Mouse (Mus musculus) liver, embryonic 12.5 days (tissue): ENCODE results near the gene Mecr. TPM values are rescaled to one million over a fixed set of nuclear protein-coding genes. Genes with fewer than 3 reads are reported as not detected.

Experiments used
- ATAC-seq: fragments of 200-750 bp; cut with Nextera tagmentation; 2 replicates; pipeline ENCODE4 v1.8.0; 2017; ENCODE audit warnings: moderate number of reproducible peaks, mild to moderate bottlenecking, moderate library complexity
- H3K27ac ChIP-seq: fragments of 300-500 bp; sonication (generic); 2 replicates; pipeline ENCODE4 v1.5.1; 2016; ENCODE audit warnings: mild to moderate bottlenecking
- H3K27me3 ChIP-seq: fragments of 300-500 bp; sonication (generic); replicated peaks from 2 replicates; pipeline ENCODE4 v1.6.1; 2016; ENCODE audit warnings: mild to moderate bottlenecking, moderate library complexity
- H3K36me3 ChIP-seq: fragments of 300-500 bp; sonication (generic); 2 replicates; pipeline ENCODE4 v1.6.1; 2016; ENCODE audit warnings: mild to moderate bottlenecking, moderate library complexity
- H3K4me1 ChIP-seq: fragments of 300-500 bp; sonication (generic); 2 replicates; pipeline ENCODE4 v1.6.1; 2016
- H3K4me2 ChIP-seq: fragments of 300-500 bp; sonication (generic); 2 replicates; pipeline ENCODE4 v1.6.1; 2016; ENCODE audit warnings: mild to moderate bottlenecking, moderate library complexity
- H3K4me3 ChIP-seq: fragments of 300-500 bp; sonication (generic); 2 replicates; pipeline ENCODE4 v1.5.1; 2016; ENCODE audit warnings: mild to moderate bottlenecking, moderate library complexity
- H3K9ac ChIP-seq: fragments of 300-500 bp; sonication (generic); 2 replicates; pipeline ENCODE4 v1.6.1; 2016; ENCODE audit warnings: mild to moderate bottlenecking, moderate library complexity
- H3K9me3 ChIP-seq: fragments of 300-500 bp; sonication (generic); replicated peaks from 2 replicates; pipeline ENCODE4 v1.6.1; 2016; ENCODE audit warnings: mild to moderate bottlenecking, moderate library complexity
- WGBS: fragments of 180-500 bp; shearing (Covaris S2); methylation state at CpG from one replicate; pipeline ENCODE4 v1.1.7; 2016; ENCODE audit not compliant: insufficient replicate concordance; 5-methylcytosine and 5-hydroxymethylcytosine counted together
- polyA plus RNA-seq: library from polyadenylated mRNA; unstranded; fragments of >200 nt; fragmentation: Nextera tagmentation; extraction: Ambion mirVana; gene quantifications from 2 replicates; pipeline ENCODE4 v1.2.1, GENCODE M21; 2016

Mecr gene
- polyA plus RNA-seq, 1 experiment from 2014 or later = 49.4 TPM

- Histone ChIP-seq H3K27ac (no peak within 1 kb of the TSS), H3K36me3 (no peaks in the 10 kb centered on the region), H3K4me3 (peak within 1 kb of the TSS; percentile 64), H3K4me2 (peak within 1 kb of the TSS; percentile 91), H3K27me3 (peaks cover 87% of the 10 kb centered on the region), H3K4me1 (peaks cover 58% of the 10 kb centered on the region), H3K9me3 (no peaks in the 10 kb centered on the region), H3K9ac (peak within 1 kb of the TSS; percentile 71)
- peak; percentile 67 for ATAC-seq
- WGBS = under 1% methylated on average over 72 of the region's 72 CpGs
Observed at GRCm38 (mm10) chr4:131837872-131838524, 5.3 kb upstream of the Mecr start, which contains the start of gene Ptpru. TSS of gene Ptpru (minus strand) at chr4:131838288.

- H3K4me2 ChIP-seq = no peak overlapping the region
- H3K9me3 ChIP-seq = no peaks in the 10 kb centered on the region
- no peak overlapping the region for H3K27ac ChIP-seq
- H3K27me3 ChIP-seq = peaks cover 11% of the 10 kb centered on the region
- no peak overlapping the region for H3K9ac ChIP-seq
- H3K36me3 ChIP-seq = peaks cover 26% of the 10 kb centered on the region
- H3K4me1 ChIP-seq = peaks cover 24% of the 10 kb centered on the region
- WGBS = 72% methylated on average over 8 of the region's 8 CpGs
- ATAC-seq = no peak
- H3K4me3 ChIP-seq = no peak overlapping the region
Observed at GRCm38 (mm10) chr4:131845991-131846778, 2.9 kb downstream of the Mecr start.

- no peak overlapping the region for H3K27ac ChIP-seq
- no peak overlapping the region for H3K4me3 ChIP-seq
- no peaks in the 10 kb centered on the region for H3K27me3 ChIP-seq
- peaks cover 20% of the 10 kb centered on the region for H3K4me1 ChIP-seq
- H3K9me3 ChIP-seq = no peaks in the 10 kb centered on the region
- ATAC-seq = no peak
- H3K4me2 ChIP-seq = no peak overlapping the region
- WGBS = 77% methylated on average over 6 of the region's 6 CpGs
- no peak overlapping the region for H3K9ac ChIP-seq
- H3K36me3 ChIP-seq = peaks cover 26% of the 10 kb centered on the region
Observed at GRCm38 (mm10) chr4:131848082-131848481, 4.8 kb downstream of the Mecr start.

GRCm38 (mm10) chr4:131849986-131850638 lies 6.8 kb downstream of the Mecr start:
- Histone ChIP-seq H3K4me2 (no peak overlapping the region), H3K36me3 (peaks cover 33% of the 10 kb centered on the region), H3K9me3 (no peaks in the 10 kb centered on the region), H3K4me3 (no peak overlapping the region), H3K27me3 (no peaks in the 10 kb centered on the region), H3K9ac (no peak overlapping the region), H3K27ac (no peak overlapping the region), H3K4me1 (0 out of 2 replicates have a peak, but pooled peaks cover 5% of the 10 kb centered on the region)
- ATAC-seq = no peak
- whole genome bisulfite sequencing = 64% methylated on average over 5 of the region's 5 CpGs

GRCm38 (mm10) chr4:131854950-131855349 lies 11.7 kb downstream of the Mecr start:
- 46% methylated on average over 5 of the region's 5 CpGs for WGBS
- H3K4me1 ChIP-seq = no peaks in the 10 kb centered on the region
- H3K27ac ChIP-seq = no peak overlapping the region
- peaks cover 35% of the 10 kb centered on the region for H3K36me3 ChIP-seq
- no peaks in the 10 kb centered on the region for H3K27me3 ChIP-seq
- no peak overlapping the region for H3K4me3 ChIP-seq
- no peak overlapping the region for H3K9ac ChIP-seq
- no peaks in the 10 kb centered on the region for H3K9me3 ChIP-seq
- ATAC-seq = no peak
- H3K4me2 ChIP-seq = no peak overlapping the region

GRCm38 (mm10) chr4:131860492-131861340 lies 17.4 kb downstream of the Mecr start:
- 40% methylated on average over 15 of the region's 15 CpGs for WGBS
- Histone ChIP-seq H3K36me3 (peaks cover 76% of the 10 kb centered on the region), H3K27ac (no peak overlapping the region), H3K4me1 (no peaks in the 10 kb centered on the region), H3K4me3 (no peak overlapping the region), H3K9me3 (no peaks in the 10 kb centered on the region), H3K9ac (no peak overlapping the region), H3K27me3 (no peaks in the 10 kb centered on the region), H3K4me2 (no peak overlapping the region)
- peak; percentile 63; the same call in 1 of the 2 replicates for ATAC-seq

GRCm38 (mm10) chr4:131861341-131861739 lies 18.1 kb downstream of the Mecr start:
- peaks cover 83% of the 10 kb centered on the region for H3K36me3 ChIP-seq
- H3K4me1 ChIP-seq = no peaks in the 10 kb centered on the region
- H3K9ac ChIP-seq = no peak overlapping the region
- H3K4me2 ChIP-seq = peak overlapping the region; percentile 5; the same call in 1 of the 2 replicates
- H3K4me3 ChIP-seq = no peak overlapping the region
- H3K27ac ChIP-seq = 0 out of 2 replicates have a peak overlapping the region, but pooled peaks have one; percentile 6
- no peak for ATAC-seq
- H3K27me3 ChIP-seq = no peaks in the 10 kb centered on the region
- no peaks in the 10 kb centered on the region for H3K9me3 ChIP-seq
- 38% methylated on average over 4 of the region's 4 CpGs for WGBS

GRCm38 (mm10) chr4:131872672-131873292 lies 29.5 kb downstream of the Mecr start:
- H3K4me3 ChIP-seq = peak overlapping the region; percentile 98
- H3K9ac ChIP-seq = peak overlapping the region; percentile 100
- peaks cover 8% of the 10 kb centered on the region for H3K36me3 ChIP-seq
- H3K27ac ChIP-seq = peak overlapping the region; percentile 99
- H3K4me1 ChIP-seq = peaks cover 64% of the 10 kb centered on the region
- no peaks in the 10 kb centered on the region for H3K27me3 ChIP-seq
- peak overlapping the region; percentile 81 for H3K4me2 ChIP-seq
- 7% methylated on average over 11 of the region's 11 CpGs for WGBS
- 0 out of 2 replicates have a peak, but pooled peaks have one; percentile 19 for ATAC-seq
- no peaks in the 10 kb centered on the region for H3K9me3 ChIP-seq

GRCm38 (mm10) chr4:131873293-131874168 lies 30.3 kb downstream of the Mecr start, which contains the start of gene Srsf4:
TSS of gene Srsf4 (plus strand) at chr4:131873617.
- under 1% methylated on average over 103 of the region's 116 CpGs for WGBS
- peak within 1 kb of the TSS; percentile 100 for H3K9ac ChIP-seq
- H3K27ac ChIP-seq = peak within 1 kb of the TSS; percentile 99
- H3K9me3 ChIP-seq = no peaks in the 10 kb centered on the region
- ATAC-seq = peak; percentile 91
- peak within 1 kb of the TSS; percentile 98 for H3K4me3 ChIP-seq
- peaks cover 64% of the 10 kb centered on the region for H3K4me1 ChIP-seq
- no peaks in the 10 kb centered on the region for H3K27me3 ChIP-seq
- H3K36me3 ChIP-seq = peaks cover 8% of the 10 kb centered on the region
- H3K4me2 ChIP-seq = peak within 1 kb of the TSS; percentile 81

- Histone ChIP-seq H3K9ac (peak overlapping the region; percentile 100), H3K36me3 (peaks cover 5% of the 10 kb centered on the region), H3K27ac (peak overlapping the region; percentile 99), H3K4me2 (peak overlapping the region; percentile 81), H3K9me3 (no peaks in the 10 kb centered on the region), H3K4me1 (peaks cover 62% of the 10 kb centered on the region), H3K4me3 (peak overlapping the region; percentile 98), H3K27me3 (no peaks in the 10 kb centered on the region)
- WGBS = under 1% methylated on average over 20 of the region's 20 CpGs
- peak; percentile 31 for ATAC-seq
Observed at GRCm38 (mm10) chr4:131874169-131874536, 30.9 kb downstream of the Mecr start.
